Mouse (Mus musculus): ENCODE data around the gene Casp8.

GRCm38 (mm10) chr1:58803531-58803930 is 8.4 kb downstream of the Casp8 start:
- TF ChIP-seq CTCF (IDR thresholded peaks at IDR 0.05; ENCODE audit: insufficient read depth, low read depth, low read length) (no peak), POLR2A (IDR thresholded peaks at IDR 0.05; ENCODE audit: insufficient read depth, low read depth, low read length) (no peak)
